Mouse (Mus musculus): ENCODE measurements around the gene Krt14. TPM values are rescaled to one million over a fixed set of nuclear protein-coding genes. Genes with fewer than 3 reads are reported as not detected.
"Not testable (repeated sequence)": the region's sequence is repeated elsewhere in the genome, so short reads cannot be mapped to it uniquely, and the experiment has no call there.

Krt14 gene
- total RNA-seq (2021), result not detected
- long read RNA-seq, experiment 1, result 0 reads
- long read RNA-seq, experiment 2, result 0 reads

GRCm38 (mm10) chr11:100207498-100207897 is at the start of gene Krt14:
Gene Krt14 (minus strand): TSS chr11:100207548.
- no peak for DNase-seq

- no peak for DNase-seq
Observed at GRCm38 (mm10) chr11:100255514-100255913, 48.2 kb upstream of the Krt14 start.

- DNase-seq, result no peak
Observed at GRCm38 (mm10) chr11:100254360-100255090, 47.2 kb upstream of the Krt14 start.

- no peak for DNase-seq
Observed at GRCm38 (mm10) chr11:100248852-100249465, 41.6 kb upstream of the Krt14 start, which contains the start of gene Krt16. Gene Krt16 (minus strand): TSS chr11:100248902.

- not testable (repeated sequence) for DNase-seq
Observed at GRCm38 (mm10) chr11:100246471-100246870, 39.1 kb upstream of the Krt14 start.

GRCm38 (mm10) chr11:100240272-100240671 is 32.9 kb upstream of the Krt14 start:
- DNase-seq, result not testable (repeated sequence)

- no peak for DNase-seq
Observed at GRCm38 (mm10) chr11:100221741-100222140, 14.4 kb upstream of the Krt14 start.

GRCm38 (mm10) chr11:100219304-100219703 is 12.0 kb upstream of the Krt14 start:
- no peak for DNase-seq

GRCm38 (mm10) chr11:100208542-100208941 is 1.2 kb upstream of the Krt14 start:
- DNase-seq, result no peak

- DNase-seq, result peak; percentile 25
Observed at GRCm38 (mm10) chr11:100203448-100203847, 3.9 kb downstream of the Krt14 start.

- no peak for DNase-seq
Observed at GRCm38 (mm10) chr11:100202906-100203305, 4.4 kb downstream of the Krt14 start.

- peak; percentile 17 for DNase-seq
Observed at GRCm38 (mm10) chr11:100200104-100200820, 7.1 kb downstream of the Krt14 start.

GRCm38 (mm10) chr11:100198666-100199065 is 8.7 kb downstream of the Krt14 start:
- DNase-seq, result no peak

GRCm38 (mm10) chr11:100192992-100193391 is 14.4 kb downstream of the Krt14 start, which contains the start of gene Krt9:
Gene Krt9 (minus strand): TSS chr11:100193246.
- DNase-seq, result no peak

GRCm38 (mm10) chr11:100191820-100192219 is 15.5 kb downstream of the Krt14 start:
- no peak for DNase-seq

GRCm38 (mm10) chr11:100186736-100187135 is 20.6 kb downstream of the Krt14 start:
- DNase-seq, result no peak

GRCm38 (mm10) chr11:100181725-100182124 is 25.6 kb downstream of the Krt14 start:
- no peak for DNase-seq

- DNase-seq, result no peak
Observed at GRCm38 (mm10) chr11:100179260-100179659, 28.1 kb downstream of the Krt14 start.

- no peak for DNase-seq
Observed at GRCm38 (mm10) chr11:100178307-100178706, 29.0 kb downstream of the Krt14 start.

- no peak for DNase-seq
Observed at GRCm38 (mm10) chr11:100176791-100177190, 30.6 kb downstream of the Krt14 start.

- peak; percentile 77 for DNase-seq
Observed at GRCm38 (mm10) chr11:100168765-100169762, 38.3 kb downstream of the Krt14 start.

GRCm38 (mm10) chr11:100168071-100168470 is 39.3 kb downstream of the Krt14 start:
- DNase-seq, result peak; percentile 27
